Mouse (Mus musculus) lung, postnatal 0 days (tissue): Measurements from ENCODE around the gene Edrf1. TPM values are rescaled to one million over a fixed set of nuclear protein-coding genes. Genes with fewer than 3 reads are reported as not detected.

ENCODE experiments used
- ATAC-seq: fragments of 200-750 bp; cut with Nextera tagmentation; 2 replicates; pipeline ENCODE4 v1.8.0; 2017; ENCODE audit warnings: moderate library complexity
- DNase-seq: peaks from one replicate; pipeline ENCODE4 v3.0.0-alpha.2; 2016; ENCODE audit warnings: low spot score
- H3K27ac ChIP-seq: fragments of 300-500 bp; sonication (generic); 2 replicates; pipeline ENCODE4 v1.5.1; 2014; ENCODE audit warnings: antibody characterized with exemption, mild to moderate bottlenecking, low read length, mixed read lengths
- H3K27me3 ChIP-seq: fragments of 300-500 bp; sonication (generic); replicated peaks from 2 replicates; pipeline ENCODE4 v1.6.1; 2014; ENCODE audit warnings: low read length, mixed read lengths; ENCODE audit not compliant: insufficient read depth
- H3K36me3 ChIP-seq: fragments of 300-500 bp; sonication (generic); 2 replicates; pipeline ENCODE4 v1.6.1; 2014; ENCODE audit warnings: low read length, mixed read lengths; ENCODE audit not compliant: insufficient read depth
- H3K4me1 ChIP-seq: fragments of 300-500 bp; sonication (generic); 2 replicates; pipeline ENCODE4 v1.6.1; 2014; ENCODE audit warnings: antibody characterized with exemption, low read depth, low read length, mixed read lengths; ENCODE audit not compliant: insufficient read depth
- H3K4me2 ChIP-seq: fragments of 300-500 bp; sonication (generic); replicated peaks from 2 replicates; pipeline ENCODE4 v1.6.1; 2014; ENCODE audit warnings: low read depth, mild to moderate bottlenecking, low read length, moderate library complexity, mixed read lengths
- H3K4me3 ChIP-seq: fragments of 300-500 bp; sonication (generic); 2 replicates; pipeline ENCODE4 v1.5.1; 2014; ENCODE audit warnings: low read depth, low read length
- H3K9ac ChIP-seq: fragments of 300-500 bp; sonication (generic); replicated peaks from 2 replicates; pipeline ENCODE4 v1.6.1; 2014; ENCODE audit warnings: low read depth, mild to moderate bottlenecking
- H3K9me3 ChIP-seq: fragments of 300-500 bp; sonication (generic); 2 replicates; pipeline ENCODE4 v1.6.1; 2016; ENCODE audit warnings: low read length, mixed read lengths
- CTCF ChIP-seq: IDR thresholded peaks from 2 replicates; pipeline ENCODE4 v1.5.1; 2016; ENCODE audit warnings: antibody characterized with exemption, mild to moderate bottlenecking
- EP300 ChIP-seq: IDR thresholded peaks from 2 replicates; pipeline ENCODE4 v1.6.1; 2016; ENCODE audit warnings: antibody characterized with exemption, mild to moderate bottlenecking, control low read depth
- WGBS: fragments of 180-500 bp; shearing (Covaris S2); extraction: QIAGEN DNeasy Blood & Tissue Kit; methylation state at CpG from one replicate; pipeline ENCODE4 v1.1.7; 2014; 5-methylcytosine and 5-hydroxymethylcytosine counted together
- polyA plus RNA-seq: library from polyadenylated mRNA; unstranded; fragments of >200 nt; fragmentation: Nextera tagmentation; extraction: Ambion mirVana; gene quantifications from 2 replicates; pipeline ENCODE4 v1.2.1, GENCODE M21; 2015

Gene Edrf1
- polyA plus RNA-seq, 1 experiment from 2014 or later = 10.0 TPM

GRCm38 (mm10) chr7:133623226-133623625 lies 14.1 kb upstream of the Edrf1 start:
- Histone ChIP-seq H3K36me3 (no peaks in the 10 kb centered on the region), H3K27me3 (no peaks in the 10 kb centered on the region), H3K27ac (no peak overlapping the region), H3K9ac (no peak overlapping the region), H3K9me3 (no peaks in the 10 kb centered on the region), H3K4me1 (no peaks in the 10 kb centered on the region), H3K4me3 (no peak overlapping the region), H3K4me2 (no peak overlapping the region)
- no peak for ATAC-seq
- TF ChIP-seq EP300 (no peak), CTCF (no peak)
- no peak for DNase-seq
- 78% methylated on average over 5 of the region's 5 CpGs for WGBS

GRCm38 (mm10) chr7:133627184-133627936 lies 10.0 kb upstream of the Edrf1 start:
- Histone ChIP-seq H3K4me3 (no peak overlapping the region), H3K4me1 (no peaks in the 10 kb centered on the region), H3K36me3 (no peaks in the 10 kb centered on the region), H3K9me3 (no peaks in the 10 kb centered on the region), H3K27ac (no peak overlapping the region), H3K27me3 (no peaks in the 10 kb centered on the region), H3K9ac (no peak overlapping the region), H3K4me2 (no peak overlapping the region)
- DNase-seq = peak; percentile 44
- TF ChIP-seq CTCF (no peak), EP300 (no peak)
- no peak for ATAC-seq
- whole genome bisulfite sequencing = 44% methylated on average over 14 of the region's 14 CpGs

GRCm38 (mm10) chr7:133630821-133631220 lies 6.5 kb upstream of the Edrf1 start:
- TF ChIP-seq CTCF (no peak), EP300 (no peak)
- no peaks in the 10 kb centered on the region for H3K36me3 ChIP-seq
- no peaks in the 10 kb centered on the region for H3K27me3 ChIP-seq
- 63% methylated on average over 5 of the region's 5 CpGs for WGBS
- H3K27ac ChIP-seq = no peak overlapping the region
- H3K9ac ChIP-seq = no peak overlapping the region
- H3K4me2 ChIP-seq = no peak overlapping the region
- H3K4me1 ChIP-seq = no peaks in the 10 kb centered on the region
- no peak overlapping the region for H3K4me3 ChIP-seq
- no peak for ATAC-seq
- H3K9me3 ChIP-seq = no peaks in the 10 kb centered on the region
- DNase-seq = no peak

- no peak overlapping the region for H3K4me3 ChIP-seq
- H3K9ac ChIP-seq = no peak overlapping the region
- H3K4me2 ChIP-seq = no peak overlapping the region
- H3K36me3 ChIP-seq = no peaks in the 10 kb centered on the region
- no peaks in the 10 kb centered on the region for H3K27me3 ChIP-seq
- WGBS = 32% methylated on average over 2 of the region's 2 CpGs
- H3K27ac ChIP-seq = no peak overlapping the region
- H3K4me1 ChIP-seq = no peaks in the 10 kb centered on the region
- no peak for TF ChIP-seq EP300
- peak; percentile 72 for TF ChIP-seq CTCF
- no peaks in the 10 kb centered on the region for H3K9me3 ChIP-seq
- no peak for ATAC-seq
- DNase-seq = peak; percentile 54
These were observed 4.9 kb upstream of the Edrf1 start for GRCm38 (mm10) chr7:133632476-133632875.

- H3K9me3 ChIP-seq = no peaks in the 10 kb centered on the region
- 49% methylated on average over 10 of the region's 12 CpGs for WGBS
- H3K27ac ChIP-seq = no peak overlapping the region
- no peak overlapping the region for H3K4me2 ChIP-seq
- no peaks in the 10 kb centered on the region for H3K36me3 ChIP-seq
- no peak overlapping the region for H3K4me3 ChIP-seq
- TF ChIP-seq CTCF (no peak), EP300 (no peak)
- H3K9ac ChIP-seq = no peak overlapping the region
- DNase-seq (no peak), ATAC-seq (no peak)
- no peaks in the 10 kb centered on the region for H3K27me3 ChIP-seq
- H3K4me1 ChIP-seq = no peaks in the 10 kb centered on the region
These were observed 2.3 kb upstream of the Edrf1 start for GRCm38 (mm10) chr7:133634932-133635650.

GRCm38 (mm10) chr7:133636738-133637352 lies 498 bp upstream of the Edrf1 start:
- no peaks in the 10 kb centered on the region for H3K9me3 ChIP-seq
- TF ChIP-seq EP300 (no peak), CTCF (peak; percentile 81)
- peak overlapping the region; percentile 94 for H3K4me3 ChIP-seq
- whole genome bisulfite sequencing = 3% methylated on average over 21 of the region's 21 CpGs
- ATAC-seq (peak; percentile 36), DNase-seq (peak; percentile 87)
- peak overlapping the region; percentile 95 for H3K27ac ChIP-seq
- peak overlapping the region; percentile 75 for H3K9ac ChIP-seq
- H3K4me2 ChIP-seq = peak overlapping the region; percentile 75
- no peaks in the 10 kb centered on the region for H3K27me3 ChIP-seq
- H3K36me3 ChIP-seq = no peaks in the 10 kb centered on the region
- no peaks in the 10 kb centered on the region for H3K4me1 ChIP-seq
